Mouse (Mus musculus) embryonic fibroblast, embryonic 13.5 days (primary cell): Measurements from ENCODE around the gene Terb1. TPM values are rescaled to one million over a fixed set of nuclear protein-coding genes. Genes with fewer than 3 reads are reported as not detected.

Experiments
- H3K27ac ChIP-seq: 2 replicates; pipeline ENCODE4 v1.5.1; 2012; ENCODE audit warnings: low read length, control low read depth, inconsistent platforms; ENCODE audit not compliant: insufficient read depth
- H3K4me1 ChIP-seq: 2 replicates; pipeline ENCODE4 v1.6.1; 2011; ENCODE audit warnings: low read length; ENCODE audit not compliant: control insufficient read depth, insufficient read depth
- H3K4me3 ChIP-seq: 2 replicates; pipeline ENCODE4 v1.5.1; 2011; ENCODE audit warnings: mild to moderate bottlenecking, control low read depth, low read length; ENCODE audit not compliant: insufficient read depth
- CTCF ChIP-seq: IDR thresholded peaks from 2 replicates; pipeline ENCODE4 v1.5.1; 2011; ENCODE audit warnings: mild to moderate bottlenecking, control low read depth, low read length, moderate library complexity, borderline replicate concordance; ENCODE audit not compliant: insufficient read depth
- POLR2A ChIP-seq: IDR thresholded peaks from 2 replicates; pipeline ENCODE4 v1.6.1; 2011; ENCODE audit warnings: low read depth, mild to moderate bottlenecking, control low read depth, low read length, moderate library complexity
- polyA plus RNA-seq: library from polyadenylated mRNA; stranded (reverse); fragments of >200 nt; gene quantifications from 2 replicates; pipeline ENCODE4 v1.2.4, GENCODE M21; 2011; ENCODE audit warnings: low read depth; ENCODE audit not compliant: missing spikeins, insufficient read length

Gene Terb1
- polyA plus RNA-seq, 1 experiment: 0.25 TPM

GRCm38 (mm10) chr8:104452177-104452576, 57.5 kb downstream of the Terb1 start:
- H3K27ac ChIP-seq: no peak overlapping the region
- H3K4me3 ChIP-seq: no peak overlapping the region
- no peaks in the 10 kb centered on the region for H3K4me1 ChIP-seq
- TF ChIP-seq CTCF (no peak), POLR2A (no peak)

GRCm38 (mm10) chr8:104448796-104449195, 60.9 kb downstream of the Terb1 start:
- no peak for TF ChIP-seq POLR2A
- no peak for TF ChIP-seq CTCF
- no peak overlapping the region for H3K27ac ChIP-seq
- no peak overlapping the region for H3K4me3 ChIP-seq
- no peaks in the 10 kb centered on the region for H3K4me1 ChIP-seq

DNA sequence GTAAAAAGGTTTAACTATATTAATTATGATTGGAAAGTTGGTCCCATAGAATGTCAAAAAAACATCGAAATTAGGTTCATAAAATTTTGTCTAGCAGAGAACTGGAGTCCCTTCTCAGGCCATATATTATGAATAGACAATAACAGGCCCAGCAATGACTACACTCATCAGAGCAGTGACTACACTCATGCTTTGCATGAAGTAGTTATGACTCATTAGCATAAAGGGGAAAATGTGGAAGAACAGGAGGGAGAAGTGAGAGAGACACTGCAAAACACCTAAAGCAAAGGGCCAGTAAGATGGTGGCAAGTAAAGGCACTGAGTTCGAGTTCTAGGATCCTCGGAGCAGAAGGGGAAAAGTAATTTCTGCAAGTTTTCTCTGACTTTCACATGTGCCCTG, 63.7 kb downstream of the Terb1 start:
- Histone ChIP-seq H3K4me3 (no peak overlapping the region), H3K27ac (no peak overlapping the region), H3K4me1 (peaks cover 3% of the 10 kb centered on the region; the same call in 1 of the 2 replicates)
- TF ChIP-seq POLR2A (no peak), CTCF (no peak)

GRCm38 (mm10) chr8:104445248-104445647, 64.5 kb downstream of the Terb1 start:
- peaks cover 4% of the 10 kb centered on the region; the same call in 1 of the 2 replicates for H3K4me1 ChIP-seq
- TF ChIP-seq POLR2A (no peak), CTCF (no peak)
- H3K4me3 ChIP-seq: no peak overlapping the region
- no peak overlapping the region for H3K27ac ChIP-seq

DNA sequence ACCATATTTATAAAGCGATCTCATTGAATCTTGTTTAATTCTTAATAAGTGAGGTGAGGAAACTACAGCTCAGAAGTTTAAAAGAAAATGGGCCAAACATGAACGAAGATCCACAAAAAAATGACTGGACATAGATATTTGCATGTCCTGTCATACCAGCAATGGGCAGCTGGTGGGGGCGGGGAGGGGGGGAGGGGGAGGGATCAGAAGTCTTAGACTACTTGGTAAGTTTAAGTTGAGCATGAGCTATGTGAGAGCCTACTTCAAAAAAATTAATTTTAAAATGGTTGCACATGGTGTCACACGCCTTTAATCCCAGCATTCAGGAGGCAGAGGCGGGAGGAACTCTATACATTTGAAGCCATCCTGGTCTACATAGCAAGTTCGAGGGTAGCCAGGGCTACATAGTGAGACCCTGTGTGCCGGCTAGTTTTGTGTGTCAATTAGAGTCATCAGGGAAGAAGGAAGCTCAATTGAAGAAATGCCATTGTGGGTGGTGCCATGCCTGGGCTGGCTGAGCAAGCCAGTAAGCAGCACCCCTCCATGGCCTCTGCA, 66.5 kb downstream of the Terb1 start:
- no peak for TF ChIP-seq POLR2A
- no peak for TF ChIP-seq CTCF

GRCm38 (mm10) chr8:104442299-104443124, 67.2 kb downstream of the Terb1 start, which contains the start of gene Dync1li2:
TSS of gene Dync1li2 (minus strand) at chr8:104443047.
- Histone ChIP-seq H3K4me3 (peak within 1 kb of the TSS; percentile 67), H3K4me1 (peaks cover 4% of the 10 kb centered on the region; the same call in 1 of the 2 replicates), H3K27ac (peak within 1 kb of the TSS; percentile 18)
- TF ChIP-seq CTCF (peak; percentile 83), POLR2A (peak; percentile 59)

More for the DNA sequence above, 66.5 kb downstream of the Terb1 start:
- Histone ChIP-seq H3K27ac (no peak overlapping the region), H3K4me1 (peaks cover 4% of the 10 kb centered on the region; the same call in 1 of the 2 replicates), H3K4me3 (no peak overlapping the region)

DNA sequence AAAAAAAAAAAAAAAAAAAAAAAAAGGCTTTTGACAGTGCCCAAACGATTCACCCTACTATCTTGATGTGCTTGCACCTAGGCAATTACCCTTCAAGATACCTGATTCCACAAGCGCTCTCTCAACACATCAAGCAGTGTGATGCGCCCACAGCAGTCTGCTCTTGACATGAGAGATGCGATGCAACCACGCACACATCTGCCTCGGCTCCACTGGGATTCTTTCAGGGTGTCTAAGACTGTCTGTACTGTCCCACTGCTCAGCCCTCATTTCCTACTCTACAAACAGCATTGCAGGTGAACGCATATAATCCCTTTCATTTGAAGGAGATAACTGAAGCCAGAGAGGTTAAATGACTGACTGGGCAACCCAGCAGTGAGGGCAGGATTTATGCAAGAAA, 68.1 kb downstream of the Terb1 start:
- H3K4me3 ChIP-seq: peak overlapping the region; percentile 67
- TF ChIP-seq POLR2A (no peak), CTCF (no peak)
- no peak overlapping the region for H3K27ac ChIP-seq
- peaks cover 5% of the 10 kb centered on the region; the same call in 1 of the 2 replicates for H3K4me1 ChIP-seq

- Histone ChIP-seq H3K4me1 (peaks cover 7% of the 10 kb centered on the region; the same call in 1 of the 2 replicates), H3K4me3 (no peak overlapping the region), H3K27ac (no peak overlapping the region)
- TF ChIP-seq POLR2A (no peak), CTCF (no peak)
These were observed 70.2 kb downstream of the Terb1 start for GRCm38 (mm10) chr8:104439461-104439860.

GRCm38 (mm10) chr8:104437494-104438135, 72.1 kb downstream of the Terb1 start:
- TF ChIP-seq POLR2A: no peak
- no peak for TF ChIP-seq CTCF
- Histone ChIP-seq H3K27ac (no peak overlapping the region), H3K4me1 (peaks cover 7% of the 10 kb centered on the region; the same call in 1 of the 2 replicates), H3K4me3 (no peak overlapping the region)
